Mouse (Mus musculus): ENCODE measurements around the gene Rab20. TPM values are rescaled to one million over a fixed set of nuclear protein-coding genes. Genes with fewer than 3 reads are reported as not detected.

The Rab20 gene
- polyA plus RNA-seq, 1 experiment = 17.1 TPM

- 48% methylated on average over 8 of the region's 8 CpGs for WGBS
These were observed 28.1 kb downstream of the Rab20 start for GRCm38 (mm10) chr8:11450184-11451113.

GRCm38 (mm10) chr8:11447910-11448570, 30.5 kb downstream of the Rab20 start:
- Histone ChIP-seq H3K4me1 (ENCODE audit: control insufficient read depth, insufficient read depth, insufficient read length) (peaks cover 3% of the 10 kb centered on the region; the same call in 1 of the 2 replicates), H3K27me3 (ENCODE audit: control insufficient read depth, insufficient read depth, low read length) (no peaks in the 10 kb centered on the region), H3K27ac (ENCODE audit: insufficient read depth, low read length) (no peak overlapping the region), H3K4me3 (ENCODE audit: extremely low read depth, insufficient read depth, insufficient read length) (no peak overlapping the region), H3K36me3 (ENCODE audit: control insufficient read depth, insufficient read depth, low read length) (no peaks in the 10 kb centered on the region)
- WGBS = 91% methylated on average over 23 of the region's 23 CpGs
- DNase-seq (ENCODE audit: low read depth in 1 of 2, low spot score in 2 of 2) = no peak
- TF ChIP-seq CTCF (IDR thresholded peaks at IDR 0.05; ENCODE audit: extremely low read depth, insufficient read depth, insufficient read length, insufficient replicate concordance) (no peak), POLR2A (IDR thresholded peaks at IDR 0.05; ENCODE audit: low read depth, low read length) (no peak)

More at GRCm38 (mm10) chr8:11450184-11451113, 28.1 kb downstream of the Rab20 start:
- TF ChIP-seq POLR2A (IDR thresholded peaks at IDR 0.05; ENCODE audit: low read depth, low read length) = no peak
- TF ChIP-seq CTCF (IDR thresholded peaks at IDR 0.05; ENCODE audit: extremely low read depth, insufficient read depth, insufficient read length, insufficient replicate concordance) = peak; percentile 37; the same call in 1 of the 2 replicates
- peaks cover 5% of the 10 kb centered on the region; the same call in 1 of the 2 replicates for H3K4me1 ChIP-seq (ENCODE audit: control insufficient read depth, insufficient read depth, insufficient read length)
- no peaks in the 10 kb centered on the region for H3K27me3 ChIP-seq (ENCODE audit: control insufficient read depth, insufficient read depth, low read length)
- no peak overlapping the region for H3K27ac ChIP-seq (ENCODE audit: insufficient read depth, low read length)
- no peak overlapping the region for H3K4me3 ChIP-seq (ENCODE audit: extremely low read depth, insufficient read depth, insufficient read length)
- no peaks in the 10 kb centered on the region for H3K36me3 ChIP-seq (ENCODE audit: control insufficient read depth, insufficient read depth, low read length)
- no peak for DNase-seq (ENCODE audit: low read depth in 1 of 2, low spot score in 2 of 2)

- TF ChIP-seq POLR2A (IDR thresholded peaks at IDR 0.05; ENCODE audit: low read depth, low read length) (no peak), CTCF (IDR thresholded peaks at IDR 0.05; ENCODE audit: extremely low read depth, insufficient read depth, insufficient read length, insufficient replicate concordance) (no peak)
- Histone ChIP-seq H3K27ac (ENCODE audit: insufficient read depth, low read length) (no peak overlapping the region), H3K27me3 (ENCODE audit: control insufficient read depth, insufficient read depth, low read length) (no peaks in the 10 kb centered on the region), H3K4me3 (ENCODE audit: extremely low read depth, insufficient read depth, insufficient read length) (no peak overlapping the region), H3K36me3 (ENCODE audit: control insufficient read depth, insufficient read depth, low read length) (no peaks in the 10 kb centered on the region), H3K4me1 (ENCODE audit: control insufficient read depth, insufficient read depth, insufficient read length) (no peaks in the 10 kb centered on the region)
- 93% methylated on average over 13 of the region's 13 CpGs for WGBS
- no peak for DNase-seq (ENCODE audit: low read depth in 1 of 2, low spot score in 2 of 2)
These were observed 32.7 kb downstream of the Rab20 start for GRCm38 (mm10) chr8:11445790-11446189.

GRCm38 (mm10) chr8:11444216-11444615, 34.3 kb downstream of the Rab20 start:
- Histone ChIP-seq H3K4me1 (ENCODE audit: control insufficient read depth, insufficient read depth, insufficient read length) (no peaks in the 10 kb centered on the region), H3K27ac (ENCODE audit: insufficient read depth, low read length) (no peak overlapping the region), H3K36me3 (ENCODE audit: control insufficient read depth, insufficient read depth, low read length) (no peaks in the 10 kb centered on the region), H3K4me3 (ENCODE audit: extremely low read depth, insufficient read depth, insufficient read length) (no peak overlapping the region), H3K27me3 (ENCODE audit: control insufficient read depth, insufficient read depth, low read length) (no peaks in the 10 kb centered on the region)
- no peak for DNase-seq (ENCODE audit: low read depth in 1 of 2, low spot score in 2 of 2)
- no peak for TF ChIP-seq POLR2A (IDR thresholded peaks at IDR 0.05; ENCODE audit: low read depth, low read length)
- TF ChIP-seq CTCF (IDR thresholded peaks at IDR 0.05; ENCODE audit: extremely low read depth, insufficient read depth, insufficient read length, insufficient replicate concordance) = no peak
- WGBS = 72% methylated on average over 7 of the region's 7 CpGs

- H3K27me3 ChIP-seq (ENCODE audit: control insufficient read depth, insufficient read depth, low read length) = no peaks in the 10 kb centered on the region
- DNase-seq (ENCODE audit: low read depth in 1 of 2, low spot score in 2 of 2) = no peak
- H3K4me3 ChIP-seq (ENCODE audit: extremely low read depth, insufficient read depth, insufficient read length) = no peak overlapping the region
- no peak overlapping the region for H3K27ac ChIP-seq (ENCODE audit: insufficient read depth, low read length)
- no peaks in the 10 kb centered on the region for H3K4me1 ChIP-seq (ENCODE audit: control insufficient read depth, insufficient read depth, insufficient read length)
- 89% methylated on average over 9 of the region's 9 CpGs for WGBS
- TF ChIP-seq POLR2A (IDR thresholded peaks at IDR 0.05; ENCODE audit: low read depth, low read length) = no peak
- no peak for TF ChIP-seq CTCF (IDR thresholded peaks at IDR 0.05; ENCODE audit: extremely low read depth, insufficient read depth, insufficient read length, insufficient replicate concordance)
- H3K36me3 ChIP-seq (ENCODE audit: control insufficient read depth, insufficient read depth, low read length) = no peaks in the 10 kb centered on the region
These were observed 34.9 kb downstream of the Rab20 start for GRCm38 (mm10) chr8:11443611-11444010.

GRCm38 (mm10) chr8:11441291-11441690, 37.2 kb downstream of the Rab20 start:
- no peak for TF ChIP-seq POLR2A (IDR thresholded peaks at IDR 0.05; ENCODE audit: low read depth, low read length)
- no peak for TF ChIP-seq CTCF (IDR thresholded peaks at IDR 0.05; ENCODE audit: extremely low read depth, insufficient read depth, insufficient read length, insufficient replicate concordance)
- DNase-seq (ENCODE audit: low read depth in 1 of 2, low spot score in 2 of 2) = no peak
- Histone ChIP-seq H3K27ac (ENCODE audit: insufficient read depth, low read length) (no peak overlapping the region), H3K36me3 (ENCODE audit: control insufficient read depth, insufficient read depth, low read length) (no peaks in the 10 kb centered on the region), H3K4me1 (ENCODE audit: control insufficient read depth, insufficient read depth, insufficient read length) (no peaks in the 10 kb centered on the region), H3K4me3 (ENCODE audit: extremely low read depth, insufficient read depth, insufficient read length) (no peak overlapping the region), H3K27me3 (ENCODE audit: control insufficient read depth, insufficient read depth, low read length) (no peaks in the 10 kb centered on the region)
- WGBS = 82% methylated on average over 6 of the region's 6 CpGs

Data from spleen, adult 2 months (tissue).